Mouse (Mus musculus) liver, embryonic 12.5 days (tissue): ENCODE data around the gene C730034F03Rik. TPM values are rescaled to one million over a fixed set of nuclear protein-coding genes. Genes with fewer than 3 reads are reported as not detected.
A peak's percentile ranks its signal among the peaks of the same experiment; 100 is the strongest.

Source experiments
- ATAC-seq: fragments of 200-750 bp; cut with Nextera tagmentation; 2 replicates; pipeline ENCODE4 v1.8.0; 2017; ENCODE audit warnings: moderate number of reproducible peaks, mild to moderate bottlenecking, moderate library complexity
- H3K27ac ChIP-seq: fragments of 300-500 bp; sonication (generic); 2 replicates; pipeline ENCODE4 v1.5.1; 2016; ENCODE audit warnings: mild to moderate bottlenecking
- H3K27me3 ChIP-seq: fragments of 300-500 bp; sonication (generic); replicated peaks from 2 replicates; pipeline ENCODE4 v1.6.1; 2016; ENCODE audit warnings: mild to moderate bottlenecking, moderate library complexity
- H3K36me3 ChIP-seq: fragments of 300-500 bp; sonication (generic); 2 replicates; pipeline ENCODE4 v1.6.1; 2016; ENCODE audit warnings: mild to moderate bottlenecking, moderate library complexity
- H3K4me1 ChIP-seq: fragments of 300-500 bp; sonication (generic); 2 replicates; pipeline ENCODE4 v1.6.1; 2016
- H3K4me2 ChIP-seq: fragments of 300-500 bp; sonication (generic); 2 replicates; pipeline ENCODE4 v1.6.1; 2016; ENCODE audit warnings: mild to moderate bottlenecking, moderate library complexity
- H3K4me3 ChIP-seq: fragments of 300-500 bp; sonication (generic); 2 replicates; pipeline ENCODE4 v1.5.1; 2016; ENCODE audit warnings: mild to moderate bottlenecking, moderate library complexity
- H3K9ac ChIP-seq: fragments of 300-500 bp; sonication (generic); 2 replicates; pipeline ENCODE4 v1.6.1; 2016; ENCODE audit warnings: mild to moderate bottlenecking, moderate library complexity
- H3K9me3 ChIP-seq: fragments of 300-500 bp; sonication (generic); replicated peaks from 2 replicates; pipeline ENCODE4 v1.6.1; 2016; ENCODE audit warnings: mild to moderate bottlenecking, moderate library complexity
- WGBS: fragments of 180-500 bp; shearing (Covaris S2); methylation state at CpG from one replicate; pipeline ENCODE4 v1.1.7; 2016; ENCODE audit not compliant: insufficient replicate concordance; 5-methylcytosine and 5-hydroxymethylcytosine counted together
- polyA plus RNA-seq: library from polyadenylated mRNA; unstranded; fragments of >200 nt; fragmentation: Nextera tagmentation; extraction: Ambion mirVana; gene quantifications from 2 replicates; pipeline ENCODE4 v1.2.1, GENCODE M21; 2016

Gene C730034F03Rik
- polyA plus RNA-seq, 1 experiment from 2014 or later: 2.3 TPM

DNA sequence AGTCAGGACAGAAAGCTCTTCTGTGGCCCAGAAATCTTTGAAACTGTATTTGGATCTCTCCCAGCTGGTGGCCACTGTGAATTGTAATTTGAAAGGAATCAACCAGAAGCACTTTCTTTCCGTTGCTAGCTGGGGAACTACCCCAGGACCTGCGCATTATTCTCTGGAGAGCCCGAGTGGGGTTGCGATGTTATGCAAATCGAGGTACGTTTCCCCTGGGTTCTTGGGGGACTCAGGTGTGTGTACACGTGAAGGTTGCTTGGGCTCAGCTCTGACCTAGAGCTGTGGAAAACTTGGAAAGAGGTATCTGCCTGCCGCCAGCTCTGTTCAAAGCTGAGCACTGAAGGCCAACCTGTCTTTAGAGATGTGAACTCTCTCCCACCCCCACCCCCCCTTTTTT is 48.4 kb downstream of the C730034F03Rik start:
- 60% methylated on average over 8 of the region's 8 CpGs for WGBS
- Histone ChIP-seq H3K4me3 (no peak overlapping the region), H3K27me3 (no peaks in the 10 kb centered on the region), H3K4me2 (0 out of 2 replicates have a peak overlapping the region, but pooled peaks have one; percentile 4), H3K9ac (no peak overlapping the region), H3K4me1 (peaks cover 31% of the 10 kb centered on the region), H3K36me3 (peaks cover 5% of the 10 kb centered on the region; the same call in 1 of the 2 replicates), H3K27ac (no peak overlapping the region), H3K9me3 (no peaks in the 10 kb centered on the region)
- no peak for ATAC-seq

DNA sequence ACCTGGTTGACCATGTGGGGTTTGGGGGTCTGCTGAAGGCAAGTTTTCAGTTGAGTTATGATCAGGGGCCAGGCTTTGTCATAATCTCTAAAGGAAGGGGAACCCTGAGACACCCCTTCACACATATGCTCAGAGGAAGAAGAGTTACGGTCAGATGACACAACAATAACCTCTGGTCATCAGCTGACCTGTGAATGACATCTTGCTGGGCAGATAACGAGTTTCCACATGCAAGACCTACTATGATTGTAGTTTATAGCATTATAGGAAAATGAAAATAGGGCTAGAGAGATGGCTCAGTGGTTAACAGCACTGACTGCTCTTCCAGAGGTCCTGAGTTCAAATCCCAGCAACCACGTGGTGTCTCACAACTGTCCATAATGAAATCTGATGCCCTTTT is 49.2 kb downstream of the C730034F03Rik start:
- no peak for ATAC-seq
- Histone ChIP-seq H3K9ac (no peak overlapping the region), H3K27ac (no peak overlapping the region), H3K27me3 (no peaks in the 10 kb centered on the region), H3K4me1 (peaks cover 31% of the 10 kb centered on the region), H3K9me3 (no peaks in the 10 kb centered on the region), H3K36me3 (0 out of 2 replicates have a peak, but pooled peaks cover under 1% of the 10 kb centered on the region), H3K4me2 (no peak overlapping the region), H3K4me3 (no peak overlapping the region)
- WGBS: 71% methylated on average over 3 of the region's 3 CpGs

Other genes starting within 250 kb of the C730034F03Rik start
- gene Plxnb2, start 248.8 kb upstream of the C730034F03Rik start, polyA plus RNA-seq: 38.5 and 38.8 TPM in 2 replicates
- 5.3 and 5.5 TPM in 2 replicates for gene Dennd6b, start 233.1 kb upstream of the C730034F03Rik start, polyA plus RNA-seq
- gene Ppp6r2, start 218.0 kb upstream of the C730034F03Rik start, polyA plus RNA-seq: 21.4 and 23.9 TPM in 2 replicates
- gene Sbf1, start 114.3 kb upstream of the C730034F03Rik start, polyA plus RNA-seq: 32.5 and 34.1 TPM in 2 replicates
- gene Adm2, start 106.9 kb upstream of the C730034F03Rik start, polyA plus RNA-seq: 3.3 TPM in 2 replicates
- gene Miox, start 95.2 kb upstream of the C730034F03Rik start, polyA plus RNA-seq: 2.4 and 3.7 TPM in 2 replicates
- 36.2 and 41.1 TPM in 2 replicates for gene Lmf2, start 73.9 kb upstream of the C730034F03Rik start, polyA plus RNA-seq
- gene Ncaph2, start 73.9 kb upstream of the C730034F03Rik start, polyA plus RNA-seq: 134 TPM in 2 replicates
- 4.9 and 5.6 TPM in 2 replicates for gene Sco2, start 55.7 kb upstream of the C730034F03Rik start, polyA plus RNA-seq
- 0.62 and 0.75 TPM in 2 replicates for gene Tymp, start 52.5 kb upstream of the C730034F03Rik start, polyA plus RNA-seq
- 0.50 and 0.65 TPM in 2 replicates for gene Odf3b, start 50.3 kb upstream of the C730034F03Rik start, polyA plus RNA-seq
- gene Klhdc7b, start 44.7 kb upstream of the C730034F03Rik start, polyA plus RNA-seq: not detected in 2 replicates
- gene Syce3, start 19.1 kb upstream of the C730034F03Rik start, polyA plus RNA-seq: not detected in 2 replicates
- 2.0 and 2.3 TPM in 2 replicates for gene Cpt1b, start 3.7 kb upstream of the C730034F03Rik start, polyA plus RNA-seq
- not detected in 2 replicates for gene Gm44502, start 107 bp downstream of the C730034F03Rik start, polyA plus RNA-seq
- gene Chkb, start 319 bp downstream of the C730034F03Rik start, polyA plus RNA-seq: 29.0 and 30.4 TPM in 2 replicates
- gene Mapk8ip2, start 24.3 kb downstream of the C730034F03Rik start, polyA plus RNA-seq: 0.05 and 0.13 TPM in 2 replicates
- 6.6 and 7.0 TPM in 2 replicates for gene Arsa, start 47.8 kb downstream of the C730034F03Rik start, polyA plus RNA-seq
- 0.81 and 1.4 TPM in 2 replicates for gene Shank3, start 70.0 kb downstream of the C730034F03Rik start, polyA plus RNA-seq
- not detected in 2 replicates for gene Acr, start 138.7 kb downstream of the C730034F03Rik start, polyA plus RNA-seq
- 10.3 and 11.2 TPM in 2 replicates for gene Rabl2, start 162.3 kb downstream of the C730034F03Rik start, polyA plus RNA-seq